Mouse (Mus musculus): Measurements from ENCODE around the gene Foxp1.
A peak's percentile ranks its signal among the peaks of the same experiment; 100 is the strongest.

The Foxp1 gene

DNA sequence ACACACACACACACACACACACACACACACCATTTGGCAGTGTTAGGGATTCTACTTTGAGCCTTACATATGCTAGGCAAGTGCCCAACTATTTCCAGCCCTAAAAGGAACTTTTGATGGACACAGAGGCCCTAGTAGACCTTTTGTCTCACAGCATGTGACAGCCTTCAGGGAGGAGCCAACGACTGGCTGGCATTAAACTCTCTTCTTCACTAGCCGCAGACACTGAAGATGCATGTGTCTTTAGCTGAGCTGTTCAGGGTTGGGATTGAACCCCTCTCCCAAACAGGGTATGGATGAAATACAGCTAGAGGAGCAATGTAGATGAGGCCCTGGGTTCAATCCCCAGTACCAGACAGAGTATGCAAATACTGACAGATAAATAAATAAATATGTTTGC is 428.7 kb downstream of the Foxp1 start:
- DNase-seq (ENCODE audit: low spot score): peak; percentile 38

GRCm38 (mm10) chr6:99093208-99093607 is 429.3 kb downstream of the Foxp1 start:
- no peak for DNase-seq (ENCODE audit: low spot score)

DNA sequence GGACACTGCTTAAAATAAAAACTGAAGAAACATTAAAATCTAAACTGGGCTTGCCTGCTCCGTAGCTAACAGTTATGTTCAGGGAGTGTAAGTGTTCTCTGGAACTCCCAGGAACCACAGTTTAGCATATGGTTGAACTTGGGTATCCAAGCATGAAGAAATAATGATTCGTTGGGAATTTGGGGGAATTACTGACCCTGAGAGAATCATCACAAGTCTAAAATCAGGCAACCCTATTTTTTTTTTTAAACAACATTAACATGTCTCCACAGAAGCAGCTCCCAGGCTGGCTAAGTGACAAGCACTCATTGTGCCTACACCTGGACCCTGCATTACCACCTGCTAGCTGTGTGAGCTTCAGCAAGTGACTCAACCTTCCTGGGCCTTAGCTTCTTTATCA is 430.7 kb downstream of the Foxp1 start:
- no peak for DNase-seq (ENCODE audit: low spot score)

DNA sequence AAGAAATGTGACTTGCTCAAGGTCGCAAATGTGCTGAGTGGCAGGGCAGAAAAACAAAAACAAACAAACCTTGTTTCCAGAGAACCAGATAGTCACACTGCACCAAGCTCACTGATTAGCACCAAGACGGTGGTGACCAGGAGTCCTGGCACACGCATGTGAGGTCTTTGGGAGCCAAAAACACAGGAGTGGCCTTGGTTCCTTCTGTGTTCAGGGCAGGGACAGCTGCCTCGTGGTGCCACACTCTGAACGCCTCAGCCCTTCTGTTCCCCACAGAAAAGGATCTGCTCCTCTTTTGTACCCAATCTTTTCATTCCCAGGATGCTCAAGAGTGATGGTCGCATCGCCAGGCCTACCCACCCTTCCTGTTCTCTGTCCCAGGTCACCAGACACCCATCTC is 434.9 kb downstream of the Foxp1 start:
- no peak for DNase-seq (ENCODE audit: low spot score)

- no peak for DNase-seq (ENCODE audit: low spot score)
Measured at GRCm38 (mm10) chr6:99084956-99085355, 437.6 kb downstream of the Foxp1 start.

- no peak for DNase-seq (ENCODE audit: low spot score)
Measured at GRCm38 (mm10) chr6:99081259-99081658, 441.3 kb downstream of the Foxp1 start.

DNA sequence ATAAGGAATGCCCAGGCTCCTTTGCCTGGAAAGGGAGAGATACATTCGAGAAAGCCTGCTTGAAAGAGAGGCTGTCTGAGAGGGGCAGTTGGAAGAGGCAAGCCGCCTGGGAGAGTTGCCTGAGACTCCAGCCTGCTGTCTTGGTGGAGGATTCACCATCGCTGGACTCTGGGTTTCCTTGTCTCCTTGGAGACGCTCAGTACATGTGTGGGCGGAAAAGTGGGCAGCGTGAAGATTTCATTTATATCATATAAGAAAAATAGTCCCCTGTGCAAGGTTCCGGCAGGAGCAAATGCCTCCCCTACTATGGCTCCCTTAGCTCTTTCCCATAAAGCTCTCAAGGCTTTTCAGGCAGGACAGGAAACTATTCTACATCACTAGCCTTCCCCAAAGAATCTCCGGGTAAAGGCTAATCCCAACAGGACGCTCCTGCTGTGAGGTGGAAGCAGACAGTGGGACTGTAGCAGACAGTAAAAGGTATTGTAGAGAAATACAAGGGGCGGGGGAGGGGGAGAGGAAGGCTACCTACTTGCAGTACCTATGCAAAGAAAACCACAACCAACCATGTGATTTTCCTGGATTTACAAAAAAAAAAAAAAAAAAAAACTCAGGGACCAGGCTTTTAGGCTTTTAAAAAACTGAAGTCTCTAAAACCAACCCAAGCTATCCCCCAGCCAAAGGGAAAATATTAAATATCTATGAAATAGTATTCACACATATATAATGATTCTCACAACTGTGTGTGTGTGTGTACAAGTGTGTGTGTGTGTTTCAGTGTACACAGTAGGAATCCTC is 443.3 kb downstream of the Foxp1 start:
- no peak for DNase-seq (ENCODE audit: low spot score)

DNA sequence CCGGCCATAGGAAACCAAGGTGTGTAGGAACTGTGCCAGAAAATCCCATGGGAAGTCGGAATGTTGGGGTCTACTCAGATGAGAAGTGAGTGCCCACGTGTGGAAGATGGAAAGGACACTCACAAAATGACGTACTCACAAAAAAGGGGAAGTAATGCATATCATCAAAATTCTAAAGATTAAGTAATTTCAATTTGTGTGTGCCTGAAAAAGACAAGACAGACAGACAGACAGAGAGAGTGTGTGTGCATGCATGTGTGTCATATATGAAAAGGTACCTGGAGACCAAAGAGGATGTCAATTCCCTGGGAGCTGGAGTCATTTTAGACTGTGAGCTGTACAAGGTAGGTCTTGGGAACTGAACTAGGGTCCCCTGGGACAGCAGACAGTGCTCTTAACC is 444.4 kb downstream of the Foxp1 start:
- no peak for DNase-seq (ENCODE audit: low spot score)

DNA sequence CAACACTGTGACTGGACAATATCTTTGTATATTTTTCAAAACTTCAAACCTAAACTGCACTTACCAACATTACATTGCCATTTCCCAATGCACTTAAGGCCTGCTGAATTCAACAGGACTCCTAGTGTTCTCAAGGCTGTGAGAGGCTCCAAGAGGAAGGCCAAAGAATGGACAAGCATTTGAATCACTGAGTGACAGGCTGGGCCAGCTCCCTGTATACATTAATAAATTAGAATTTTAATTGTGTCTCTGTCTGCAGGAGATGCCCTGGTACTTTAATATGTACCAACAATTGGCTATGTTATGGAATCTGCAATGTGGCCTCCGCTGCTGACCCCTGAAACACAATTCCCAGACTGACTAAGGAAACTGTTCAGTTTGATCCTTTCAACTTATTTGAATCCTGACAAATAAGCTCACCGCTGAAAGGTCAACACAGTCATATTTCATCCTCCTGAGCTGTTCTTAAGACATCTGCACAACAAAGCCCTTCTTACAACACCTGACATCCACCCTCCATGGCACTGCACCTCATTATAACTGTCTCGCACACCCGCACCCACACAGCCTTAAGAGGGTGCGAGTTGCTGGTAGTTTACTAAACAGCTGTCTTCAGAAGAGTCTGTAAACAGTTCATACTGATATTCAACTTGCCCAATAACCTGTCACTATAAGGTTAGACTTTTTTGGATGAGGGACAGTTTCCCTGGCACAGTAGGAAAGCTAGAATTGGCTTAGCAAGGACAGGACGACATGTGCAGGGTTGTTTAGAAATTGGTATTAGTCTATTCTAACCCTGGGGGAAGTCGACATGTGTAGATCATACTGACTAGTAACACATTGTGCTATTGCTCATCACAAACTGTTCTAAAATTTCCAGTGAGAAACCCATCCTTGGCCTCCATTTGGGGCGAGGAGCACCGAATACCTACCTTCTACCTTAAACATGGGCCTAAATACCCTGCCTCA is 448.9 kb downstream of the Foxp1 start:
- peak; percentile 28 for DNase-seq (ENCODE audit: low spot score)

- DNase-seq (ENCODE audit: low spot score): no peak
Measured at GRCm38 (mm10) chr6:99070710-99071109, 451.8 kb downstream of the Foxp1 start.

DNA sequence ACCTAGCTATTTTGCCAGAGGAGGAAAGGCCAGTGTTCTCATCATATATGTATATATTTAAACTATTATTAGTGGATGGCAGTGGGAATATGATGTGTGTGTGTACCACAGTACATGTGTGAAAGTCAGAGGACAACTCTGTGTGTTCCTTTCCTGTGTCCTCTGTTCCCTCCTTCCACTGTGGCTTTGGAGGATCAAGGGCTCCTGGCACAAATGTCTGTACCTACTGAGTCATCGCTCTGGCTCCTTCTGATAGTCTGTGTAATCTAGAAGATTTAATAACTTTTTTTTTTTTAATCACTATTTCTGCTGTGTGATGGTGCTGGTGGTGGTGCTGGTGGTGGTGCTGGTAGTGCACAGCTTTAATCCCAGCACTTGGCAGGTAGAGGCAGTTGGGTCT is 452.8 kb downstream of the Foxp1 start:
- DNase-seq (ENCODE audit: low spot score): no peak

DNA sequence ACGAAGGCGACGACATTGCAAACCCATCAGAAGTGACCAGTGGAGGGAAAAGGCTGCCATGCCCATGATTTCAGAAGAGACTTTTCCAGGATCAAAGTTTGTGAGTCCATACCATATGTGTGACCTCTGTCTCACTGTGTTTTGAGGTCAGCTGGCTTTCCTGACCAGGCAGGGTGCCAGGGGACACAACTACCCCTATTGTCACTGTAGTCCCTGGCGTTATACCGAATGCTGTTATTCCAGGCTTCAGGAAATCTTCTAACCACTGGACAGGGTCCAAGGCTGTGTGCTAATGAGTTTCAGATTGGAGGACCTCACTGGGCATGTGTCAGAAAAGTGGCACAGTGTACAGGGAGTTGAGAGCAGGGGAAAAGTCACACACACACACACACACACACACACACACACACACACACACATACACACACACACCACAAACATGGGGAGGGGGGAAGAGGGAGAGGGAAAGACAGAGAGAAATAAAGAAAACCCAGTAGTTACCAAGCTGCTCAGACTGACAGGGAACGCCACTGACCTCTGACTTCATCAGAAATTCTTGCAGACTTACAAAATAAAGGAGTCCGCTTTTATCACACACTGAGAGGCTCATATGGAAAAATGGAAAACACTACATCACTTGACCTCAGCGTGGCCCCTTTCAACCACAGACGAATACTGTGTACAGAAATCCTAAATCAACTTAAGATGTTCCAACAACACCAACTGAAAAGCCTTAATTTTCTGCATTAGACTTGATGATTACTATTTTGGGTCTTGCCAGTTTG is 456.8 kb downstream of the Foxp1 start:
- DNase-seq (ENCODE audit: low spot score): peak; percentile 44

DNA sequence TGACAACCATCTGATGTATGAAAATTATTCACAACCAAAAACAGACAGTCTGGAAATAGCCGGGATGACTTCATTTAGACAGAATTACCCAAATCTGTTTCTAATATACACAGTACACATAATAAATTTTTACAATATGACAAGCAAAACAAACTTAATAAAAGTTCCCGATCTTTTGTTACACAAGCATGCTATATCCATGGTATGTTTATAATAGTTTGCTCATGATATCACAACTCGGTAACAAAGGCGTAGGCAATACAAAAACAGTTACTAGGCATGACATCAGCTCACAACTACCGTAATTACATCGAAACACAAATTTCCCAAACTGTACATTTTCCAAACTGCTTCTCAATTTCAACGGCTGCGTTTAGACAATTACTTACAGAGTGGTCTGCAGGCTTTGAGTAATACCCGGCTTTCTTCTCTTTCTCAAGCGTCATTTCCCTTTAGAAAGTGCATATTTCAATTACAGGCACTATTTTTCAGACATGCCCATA is 458.5 kb downstream of the Foxp1 start:
- no peak for DNase-seq (ENCODE audit: low spot score)

DNA sequence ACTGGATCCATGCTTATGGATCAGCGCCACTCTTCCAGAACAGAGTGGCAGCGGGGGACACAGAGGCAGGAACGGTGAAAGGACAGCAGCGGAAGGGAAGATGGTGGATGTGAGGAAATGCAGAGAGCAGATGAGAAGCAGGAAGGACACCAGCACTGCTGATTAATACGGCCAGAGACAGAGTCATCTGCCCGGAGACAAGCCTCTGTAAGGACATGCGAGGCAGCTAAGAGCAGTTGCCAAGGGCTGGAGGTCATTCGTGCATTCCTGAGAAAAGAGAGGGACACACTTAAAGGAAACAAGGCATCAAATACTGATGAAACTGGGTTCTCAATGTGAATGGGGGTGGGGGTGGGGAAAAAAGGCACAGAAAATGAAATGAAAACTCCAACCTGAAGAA is 459.6 kb downstream of the Foxp1 start:
- no peak for DNase-seq (ENCODE audit: low spot score)

DNA sequence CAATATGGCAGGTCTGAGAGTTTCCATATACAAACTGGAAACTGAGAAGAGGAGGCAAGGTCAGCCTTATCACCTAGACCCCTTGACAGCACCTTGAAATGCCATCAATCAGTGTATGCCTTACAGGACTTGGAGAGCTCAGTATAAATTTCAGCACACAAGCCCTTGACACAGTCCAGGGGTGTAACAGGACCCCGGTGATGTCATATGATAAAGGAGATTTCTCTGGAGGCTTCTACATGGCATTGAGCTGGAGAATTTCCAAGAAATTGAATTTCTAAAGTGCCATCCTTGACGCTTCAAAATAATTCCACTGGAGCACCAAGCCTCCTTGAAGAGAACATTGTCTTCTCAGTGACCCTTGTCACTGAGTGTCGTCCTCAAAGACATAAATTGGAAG is 463.8 kb downstream of the Foxp1 start:
- peak; percentile 27 for DNase-seq (ENCODE audit: low spot score)

GRCm38 (mm10) chr6:99057113-99057553 is 465.4 kb downstream of the Foxp1 start:
- no peak for DNase-seq (ENCODE audit: low spot score)

DNA sequence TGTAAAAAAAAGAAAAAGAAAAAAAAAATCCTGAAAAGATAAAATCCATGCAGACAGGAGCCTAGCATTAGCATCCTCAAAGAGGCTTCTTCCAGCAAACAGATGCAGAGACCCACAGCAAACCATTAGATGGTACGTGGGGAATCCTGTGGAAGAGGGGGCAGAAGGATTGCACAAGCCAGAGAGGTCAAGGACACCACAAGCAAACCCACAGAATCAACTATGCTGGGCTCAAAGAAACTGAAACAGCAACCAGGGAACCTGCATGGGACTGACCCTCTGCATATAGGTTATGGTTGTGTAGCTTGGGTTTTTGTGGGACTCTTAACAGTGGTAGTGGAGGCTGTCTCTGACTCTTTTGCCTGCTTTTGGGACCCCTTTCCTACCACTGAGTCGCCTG is 466.1 kb downstream of the Foxp1 start:
- DNase-seq (ENCODE audit: low spot score): no peak

- no peak for DNase-seq (ENCODE audit: low spot score)
Measured at GRCm38 (mm10) chr6:99053998-99054397, 468.5 kb downstream of the Foxp1 start.

- no peak for DNase-seq (ENCODE audit: low spot score)
Measured at GRCm38 (mm10) chr6:99053111-99053510, 469.4 kb downstream of the Foxp1 start.

- no peak for DNase-seq (ENCODE audit: low spot score)
Measured at GRCm38 (mm10) chr6:99051724-99052123, 470.8 kb downstream of the Foxp1 start.

GRCm38 (mm10) chr6:99050288-99051006 is 472.1 kb downstream of the Foxp1 start:
- no peak for DNase-seq (ENCODE audit: low spot score)

All from embryo, embryonic 10 days (tissue).